Mouse (Mus musculus) Patski (cell line): ENCODE measurements around the gene Plb1. TPM values are rescaled to one million over a fixed set of nuclear protein-coding genes. Genes with fewer than 3 reads are reported as not detected.

Source experiments
- ATAC-seq: fragments of 100-300 bp; one replicate; pipeline ENCODE4 v1.8.0; 2021
- CTCF ChIA-PET: fragments of 350-600 bp; sonication (Branson Sonifier 250); formaldehyde crosslinking; loops from one replicate; lab custom pipeline; 2022; ENCODE audit warnings: inconsistent platforms; lab: Charles Lee
- POLR2A ChIA-PET: fragments of 350-600 bp; sonication (Branson Sonifier 250); formaldehyde crosslinking; loops from one replicate; lab custom pipeline; 2022; ENCODE audit warnings: antibody characterized with exemption, inconsistent platforms; lab: Charles Lee
- DNase-seq: peaks from one replicate; pipeline ENCODE4 v3.0.0-alpha.2; 2011; ENCODE audit warnings: low read depth, low spot score
- H3K27me3 ChIP-seq: fragments of 371-371 bp; one replicate; pipeline ENCODE4 v1.5.1; 2021
- CTCF ChIP-seq: fragments of 100-300 bp; IDR thresholded peaks from one replicate; pipeline ENCODE4 v1.5.1; 2021
- in situ Hi-C: fragments of 300-500 bp; cut with MboI; formaldehyde crosslinking; loops from 3 replicates; pipeline ENCODE4 v1.11.1; 2018; ENCODE audit warnings: low pct_unique_long_range_greater_than_20kb, mixed read lengths
- polyA plus RNA-seq: library from polyadenylated mRNA; unstranded; gene quantifications from one replicate; pipeline ENCODE4 v1.2.3, GENCODE M21; 2021

Plb1 gene
- polyA plus RNA-seq, 1 experiment from 2014 or later: 0.23 TPM

DNA sequence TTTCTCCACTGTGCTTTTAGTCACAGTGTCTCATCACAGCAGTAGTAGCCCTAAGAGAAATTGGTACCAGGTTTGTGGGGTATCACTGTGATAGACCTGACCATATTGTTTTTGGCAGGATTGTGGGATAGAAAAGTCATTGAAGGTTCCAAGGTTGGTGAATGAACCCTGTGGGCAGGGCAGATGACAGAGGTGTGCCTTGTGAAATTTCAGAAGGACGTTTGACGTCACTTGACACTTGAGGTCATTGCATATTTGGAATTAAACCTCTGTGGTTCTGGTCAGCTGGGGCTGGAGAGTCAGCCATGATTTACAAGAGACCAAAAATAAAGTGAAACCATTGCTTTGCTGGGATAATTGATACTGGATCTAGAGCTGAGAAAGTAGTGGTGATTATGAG lies 50.9 kb downstream of the Plb1 start:
- POLR2A ChIA-PET: no interaction called here
- no peak for TF ChIP-seq CTCF
- CTCF ChIA-PET: interaction anchor here (1.6 kb wide), 1 partner anchor 31 kb away, joined by 3 read pairs; no protein-coding TSS in a partner anchor
- no peak for ATAC-seq
- in situ Hi-C loops: no loop called here
- no peak for DNase-seq
- no peaks in the 10 kb centered on the region for H3K27me3 ChIP-seq

DNA sequence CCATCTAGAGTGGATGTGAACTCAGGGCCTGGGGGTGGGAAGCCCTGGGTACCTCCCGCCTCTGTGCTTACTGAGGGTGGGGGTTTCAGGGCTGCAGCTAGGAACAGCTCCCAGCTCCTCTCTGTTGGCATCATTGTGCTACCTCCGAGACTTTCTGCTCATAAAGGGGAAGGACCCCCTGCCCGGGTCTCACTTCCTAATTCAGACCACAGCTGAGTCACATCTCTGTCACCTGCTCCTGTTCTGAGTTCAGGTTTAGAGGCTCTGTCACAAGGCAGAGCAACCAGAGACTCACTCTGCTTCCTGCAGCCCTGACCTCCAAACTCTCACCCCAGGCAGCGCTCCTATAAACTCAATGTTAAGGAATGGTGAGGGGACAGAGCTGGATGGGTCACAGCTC lies 53.8 kb downstream of the Plb1 start:
- CTCF ChIA-PET: interaction anchor here (1.3 kb wide), 1 partner anchor 9 kb away, joined by 5 read pairs; no protein-coding TSS in a partner anchor
- in situ Hi-C loops: no loop called here
- DNase-seq: no peak
- no peak for ATAC-seq
- TF ChIP-seq CTCF: no peak
- no peaks in the 10 kb centered on the region for H3K27me3 ChIP-seq
- POLR2A ChIA-PET: interaction anchor here (0.6 kb wide), 1 partner anchor 9 kb away, joined by 3 read pairs; no protein-coding TSS in a partner anchor

DNA sequence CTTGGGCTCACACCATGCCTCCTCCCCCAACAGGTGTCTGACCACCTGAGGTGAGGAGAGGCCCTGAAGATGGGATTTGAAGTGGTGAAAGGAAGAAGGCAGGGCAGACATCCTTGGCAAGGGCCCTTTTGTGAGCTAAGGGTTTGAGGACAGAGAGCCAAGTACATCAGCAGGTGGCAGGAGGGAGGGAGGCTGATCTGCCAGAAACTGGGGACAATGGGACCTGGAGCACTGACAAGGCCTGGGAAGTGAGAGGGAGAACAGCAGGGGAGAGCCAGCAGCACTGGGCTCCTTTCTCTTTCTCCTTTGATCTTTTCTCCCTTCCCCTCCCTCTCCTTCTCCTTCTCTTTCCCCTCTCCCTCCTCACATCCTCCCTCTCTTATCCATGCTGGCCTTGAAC lies 55.5 kb downstream of the Plb1 start:
- CTCF ChIA-PET: interaction anchor here (1.0 kb wide), 1 partner anchor 57 kb away, joined by 3 read pairs; no protein-coding TSS in a partner anchor
- ATAC-seq (no peak), DNase-seq (no peak)
- in situ Hi-C loops: no loop called here
- no peak for TF ChIP-seq CTCF
- POLR2A ChIA-PET: no interaction called here
- H3K27me3 ChIP-seq: no peaks in the 10 kb centered on the region

DNA sequence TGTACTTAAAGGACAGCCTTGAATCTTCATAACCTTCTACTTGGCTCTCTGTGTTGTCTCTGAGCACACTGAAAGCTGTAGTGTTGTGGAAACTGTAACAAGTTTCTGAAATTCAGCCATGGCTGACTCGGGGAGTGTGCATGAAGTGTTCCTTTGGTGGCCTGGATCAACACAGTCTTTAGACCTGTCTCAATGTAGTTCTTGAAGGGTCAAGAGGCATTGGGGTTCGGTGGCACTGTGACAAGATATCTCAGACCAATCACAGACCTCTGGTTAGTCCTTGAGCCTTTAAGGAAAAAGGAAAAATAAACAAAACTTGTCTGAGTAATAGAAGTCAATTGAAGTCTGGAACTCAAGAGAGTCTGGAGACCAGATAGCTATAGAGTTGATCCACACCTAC lies 58.8 kb downstream of the Plb1 start:
- in situ Hi-C loops: no loop called here
- POLR2A ChIA-PET: no interaction called here
- ATAC-seq: no peak
- DNase-seq: no peak
- CTCF ChIA-PET: no interaction called here
- TF ChIP-seq CTCF: no peak
- H3K27me3 ChIP-seq: no peaks in the 10 kb centered on the region

DNA sequence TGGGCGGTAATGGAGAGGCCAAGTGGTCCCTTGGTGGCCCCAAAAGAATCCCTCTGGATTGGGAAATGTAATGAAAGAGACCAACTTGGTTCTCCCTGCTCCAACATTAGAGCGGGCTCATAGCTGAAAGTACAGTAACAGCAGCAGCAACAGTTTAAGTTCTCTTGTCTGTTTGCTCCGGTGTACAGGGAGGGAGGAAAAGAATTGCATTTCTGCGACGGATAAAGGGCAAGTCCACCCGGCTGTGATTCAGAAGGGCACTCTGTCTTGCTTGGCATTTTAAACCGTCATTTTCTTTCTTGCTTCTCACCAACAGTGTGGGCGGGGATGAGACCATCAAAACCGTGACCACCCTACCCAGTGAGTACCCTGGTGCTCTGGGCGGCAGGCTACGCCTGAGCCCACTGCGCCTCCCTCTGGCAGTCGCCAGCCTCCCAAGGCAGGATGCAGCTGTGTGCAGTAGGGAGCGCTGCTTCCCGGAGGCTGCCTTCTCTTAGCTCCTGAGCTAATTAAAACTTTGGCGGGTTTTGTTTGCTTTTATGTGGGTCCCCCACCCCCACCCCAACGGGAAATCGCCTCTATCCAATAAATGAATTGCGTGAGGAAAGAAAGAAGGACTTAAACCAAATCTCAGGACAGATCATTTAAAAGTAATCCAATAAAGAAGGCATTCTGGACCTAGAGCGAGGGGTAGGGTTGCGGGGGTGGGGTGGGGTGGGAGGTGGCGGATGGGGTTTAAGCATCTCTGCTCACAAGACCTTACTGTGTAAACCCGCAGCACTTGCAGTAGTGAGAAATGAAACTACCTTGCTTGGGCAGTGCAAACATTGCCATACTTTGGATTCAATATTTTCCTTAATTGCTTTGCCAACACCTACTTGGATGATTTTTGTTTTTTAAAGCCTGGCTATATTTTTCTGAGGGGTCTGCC lies 70.7 kb downstream of the Plb1 start:
- in situ Hi-C loops: no loop called here
- CTCF ChIA-PET: no interaction called here
- no peak for TF ChIP-seq CTCF
- no peak for DNase-seq
- ATAC-seq: no peak
- POLR2A ChIA-PET: no interaction called here
- no peaks in the 10 kb centered on the region for H3K27me3 ChIP-seq

DNA sequence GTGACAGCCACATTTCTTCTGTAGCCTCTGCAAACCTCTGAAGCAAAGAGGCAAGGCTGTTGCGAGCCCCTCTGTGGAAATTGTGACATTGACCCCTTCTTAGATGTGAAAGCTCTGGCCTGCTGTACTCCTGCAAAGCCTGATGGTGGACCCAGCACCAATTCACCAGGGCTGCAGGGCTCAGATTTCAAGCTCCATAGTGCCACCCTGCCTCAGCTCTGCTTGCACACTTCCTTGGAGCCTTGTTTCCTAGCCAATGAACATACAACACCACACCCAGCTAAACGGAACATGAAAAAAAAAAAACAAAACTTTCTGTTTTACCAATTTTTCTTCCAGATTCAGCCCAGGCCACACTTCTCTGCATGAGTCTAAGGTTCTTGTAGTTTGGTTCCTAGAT lies 74.6 kb downstream of the Plb1 start:
- no peak for ATAC-seq
- in situ Hi-C loops: loop anchor here (5.0 kb wide), 1 partner anchor 75 kb away; the partner anchor contains the start of gene Plb1
- no peaks in the 10 kb centered on the region for H3K27me3 ChIP-seq
- CTCF ChIA-PET: interaction anchor here (0.9 to 1.3 kb wide), 2 partner anchors 10 to 77 kb away, joined by 3 read pairs; no protein-coding TSS in a partner anchor
- no peak for TF ChIP-seq CTCF
- no peak for DNase-seq
- POLR2A ChIA-PET: interaction anchor here (0.5 kb wide), 1 partner anchor 43 kb away, joined by 5 read pairs; no protein-coding TSS in a partner anchor

DNA sequence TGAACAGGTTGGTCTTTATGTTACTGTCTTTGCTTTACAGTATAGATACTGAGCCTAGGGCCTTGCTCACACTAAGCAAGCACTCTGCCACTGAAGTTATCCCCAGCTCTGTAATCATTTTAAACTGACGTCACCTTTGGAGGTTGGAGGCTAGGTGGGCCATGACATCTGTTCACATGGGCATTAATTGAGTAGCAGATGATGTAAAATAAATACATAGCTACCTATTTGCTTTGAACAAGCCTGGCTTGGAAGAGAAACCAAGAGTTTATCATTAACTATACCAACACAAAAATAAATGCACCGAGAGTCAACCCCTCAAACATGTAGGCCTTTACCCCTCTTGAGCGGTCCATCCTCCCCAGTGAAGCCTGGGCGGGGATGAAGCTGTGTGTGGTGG lies 76.1 kb downstream of the Plb1 start:
- DNase-seq (no peak), ATAC-seq (no peak)
- no peak for TF ChIP-seq CTCF
- no peaks in the 10 kb centered on the region for H3K27me3 ChIP-seq
- in situ Hi-C loops: loop anchor here (5.0 kb wide), 1 partner anchor 76 kb away; the partner anchor contains the start of gene Plb1
- ChIA-PET CTCF (interaction anchor here (1.3 kb wide), 1 partner anchor 79 kb away, joined by 3 read pairs; no protein-coding TSS in a partner anchor), POLR2A (no interaction called here)

DNA sequence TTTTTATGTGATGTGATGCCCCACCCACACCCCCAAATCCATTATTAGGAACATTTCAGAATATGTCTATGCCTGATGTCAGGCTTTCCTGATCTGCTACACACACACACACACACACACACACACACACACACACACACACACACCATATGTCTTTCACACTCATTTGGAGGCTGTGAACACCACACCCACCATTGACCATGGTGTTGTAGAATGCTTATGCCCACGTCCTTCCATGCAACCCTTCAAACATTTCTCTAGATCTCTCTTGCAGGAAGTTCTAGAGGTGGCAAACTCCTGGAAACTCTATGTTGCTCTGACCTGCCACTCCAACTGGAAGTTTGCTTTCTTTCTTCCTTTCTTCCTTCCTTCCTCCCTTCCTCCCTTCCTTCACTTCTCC lies 77.2 kb downstream of the Plb1 start:
- ChIA-PET CTCF (no interaction called here), POLR2A (no interaction called here)
- in situ Hi-C loops: loop anchor here (5.0 to 10.0 kb wide), 2 partner anchors 77 to 745 kb away; partner anchors contain the start of gene Plb1
- ATAC-seq (no peak), DNase-seq (no peak)
- no peaks in the 10 kb centered on the region for H3K27me3 ChIP-seq
- TF ChIP-seq CTCF: no peak

DNA sequence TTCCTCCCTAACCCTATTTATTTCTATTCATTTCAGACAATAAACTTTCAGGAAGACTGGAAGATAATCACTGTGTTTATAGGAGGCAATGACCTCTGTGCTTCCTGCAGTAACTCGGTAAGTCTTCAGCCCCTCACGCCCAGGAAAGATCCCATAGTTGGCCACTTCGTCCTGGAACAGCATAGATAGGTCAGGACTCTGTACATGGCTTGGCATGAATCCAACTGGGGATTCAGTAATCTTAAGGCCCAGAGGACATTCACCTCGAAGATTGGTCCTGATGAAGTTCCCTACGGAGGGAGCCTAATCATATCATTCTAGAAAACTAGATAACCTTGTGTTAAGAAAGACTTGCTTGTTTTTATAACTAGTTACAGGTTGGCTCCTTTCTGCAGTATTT lies 78.3 kb downstream of the Plb1 start:
- POLR2A ChIA-PET: no interaction called here
- no peaks in the 10 kb centered on the region for H3K27me3 ChIP-seq
- in situ Hi-C loops: loop anchor here (10.0 kb wide), 1 partner anchor 746 kb away; no protein-coding TSS in a partner anchor
- ATAC-seq: no peak
- no peak for DNase-seq
- TF ChIP-seq CTCF: no peak
- CTCF ChIA-PET: no interaction called here

DNA sequence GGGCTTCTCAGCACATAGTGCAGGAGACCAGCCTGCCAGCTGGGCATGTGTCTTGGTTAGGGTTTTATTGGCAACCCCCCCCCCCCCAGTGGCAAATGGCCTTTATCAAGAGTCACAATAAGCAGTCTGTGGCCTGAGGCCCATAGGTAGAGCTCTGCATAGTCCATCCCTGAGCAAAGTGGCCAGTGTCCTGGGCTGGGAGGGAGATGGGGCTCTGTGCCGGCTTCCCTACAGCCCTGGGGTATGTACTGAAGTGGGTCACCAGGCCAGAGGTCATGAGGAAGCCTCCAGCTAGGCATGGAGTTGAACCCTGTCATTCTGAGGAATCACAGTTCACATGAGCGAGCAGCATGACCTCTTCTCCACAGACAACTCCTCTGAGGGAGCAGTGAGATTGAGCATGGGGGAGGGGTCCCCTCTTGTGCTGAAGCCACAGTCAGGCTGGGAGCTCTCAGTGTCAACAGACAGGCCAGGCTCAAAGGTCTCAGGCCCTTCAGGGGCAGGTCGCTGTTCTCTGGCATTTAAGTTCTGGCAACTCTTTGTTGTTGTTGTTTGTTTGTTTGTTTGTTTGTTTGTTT lies 79.2 kb downstream of the Plb1 start:
- ATAC-seq (no peak), DNase-seq (no peak)
- in situ Hi-C loops: loop anchor here (10.0 kb wide), 1 partner anchor 747 kb away; no protein-coding TSS in a partner anchor
- ChIA-PET POLR2A (no interaction called here), CTCF (no interaction called here)
- no peak for TF ChIP-seq CTCF
- H3K27me3 ChIP-seq: no peaks in the 10 kb centered on the region

DNA sequence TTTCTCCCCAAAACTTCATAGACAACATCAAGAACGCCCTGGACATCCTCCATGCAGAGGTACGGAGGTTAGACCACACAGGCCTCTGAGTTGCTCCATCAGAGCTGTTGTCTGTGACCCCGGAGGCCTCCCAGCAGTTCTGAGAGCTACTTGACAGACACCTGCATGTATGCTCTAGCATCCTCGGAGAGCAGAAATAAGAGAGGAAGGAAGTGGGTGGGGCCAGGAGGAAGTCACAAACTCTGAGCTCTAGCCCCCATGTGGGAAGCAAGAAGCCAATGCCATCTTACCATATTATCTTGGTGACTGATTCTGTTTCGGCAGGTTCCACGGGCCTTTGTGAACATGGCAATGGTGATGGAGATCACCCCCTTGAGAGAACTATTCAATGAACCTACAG lies 81.2 kb downstream of the Plb1 start:
- in situ Hi-C loops: loop anchor here (10.0 kb wide), 1 partner anchor 749 kb away; no protein-coding TSS in a partner anchor
- no peaks in the 10 kb centered on the region for H3K27me3 ChIP-seq
- ATAC-seq: no peak
- no peak for DNase-seq
- ChIA-PET CTCF (interaction anchor here (1.1 kb wide), 1 partner anchor 206 kb away, joined by 3 read pairs; no protein-coding TSS in a partner anchor), POLR2A (no interaction called here)
- no peak for TF ChIP-seq CTCF
